Mouse (Mus musculus) MEL (cell line): ENCODE results near the gene Shcbp1. TPM values are rescaled to one million over a fixed set of nuclear protein-coding genes. Genes with fewer than 3 reads are reported as not detected.
"Not testable (repeated sequence)": the region's sequence is repeated elsewhere in the genome, so short reads cannot be mapped to it uniquely, and the experiment has no call there.

Source experiments
- DNase-seq: peaks from one replicate; pipeline ENCODE4 v3.0.0; 2011; ENCODE audit warnings: low read depth, low spot score
- H3K27ac ChIP-seq: 2 replicates; pipeline ENCODE4 v1.5.1; 2012; ENCODE audit warnings: low read depth, mild to moderate bottlenecking, control low read depth, low read length, moderate library complexity; ENCODE audit not compliant: control insufficient read depth
- H3K27me3 ChIP-seq, 2 experiments: fragments of 150-350 bp in 1 of 2; sonication (generic) in 1 of 2; 2 replicates each; pipeline ENCODE4 v1.6.1; 2012; ENCODE audit warnings: low read length in 2 of 2, mild to moderate bottlenecking in 2 of 2, improper control_type of control experiment in 1 of 2, moderate library complexity in 1 of 2; ENCODE audit not compliant: insufficient read depth in 2 of 2, control insufficient read depth in 1 of 2
- H3K36me3 ChIP-seq, 2 experiments: 2 replicates each; pipeline ENCODE4 v1.6.1; 2012 to 2014; ENCODE audit warnings: low read length in 2 of 2, improper control_type of control experiment in 1 of 2, inconsistent platforms in 1 of 2, mild to moderate bottlenecking in 1 of 2; ENCODE audit not compliant: insufficient read depth in 2 of 2, control insufficient read depth in 1 of 2
- H3K4me1 ChIP-seq, 2 experiments: fragments of 150-350 bp in 1 of 2; sonication (generic) in 1 of 2; 2 replicates each; pipeline ENCODE4 v1.6.1; 2012; ENCODE audit warnings: low read length in 2 of 2, improper control_type of control experiment in 1 of 2, mild to moderate bottlenecking in 1 of 2; ENCODE audit not compliant: insufficient read depth in 2 of 2, control insufficient read depth in 1 of 2
- H3K4me3 ChIP-seq, 2 experiments: fragments of 150-350 bp in 1 of 2; sonication (generic) in 1 of 2; 2 replicates each; pipeline ENCODE4 v1.5.1; 2012; ENCODE audit warnings: low read depth in 2 of 2, low read length in 2 of 2, mild to moderate bottlenecking in 2 of 2, moderate library complexity in 2 of 2, control low read depth in 1 of 2, improper control_type of control experiment in 1 of 2; ENCODE audit not compliant: control insufficient read depth in 1 of 2, insufficient read depth in 1 of 2
- H3K79me2 ChIP-seq: 2 replicates; pipeline ENCODE4 v1.6.1; 2012; ENCODE audit warnings: mild to moderate bottlenecking, low read length, moderate library complexity; ENCODE audit not compliant: control insufficient read depth, poor library complexity, insufficient read depth
- H3K9ac ChIP-seq: 2 replicates; pipeline ENCODE4 v1.6.1; 2012; ENCODE audit warnings: low read depth, mild to moderate bottlenecking, control low read depth, low read length, moderate library complexity; ENCODE audit not compliant: control insufficient read depth, poor library complexity, severe bottlenecking
- H3K9me3 ChIP-seq: fragments of 150-350 bp; sonication (generic); replicated peaks from 2 replicates; pipeline ENCODE4 v1.6.1; 2012; ENCODE audit warnings: mild to moderate bottlenecking, low read length, improper control_type of control experiment, moderate library complexity; ENCODE audit not compliant: insufficient read depth
- CHD2 ChIP-seq: IDR thresholded peaks from 2 replicates; pipeline ENCODE4 v1.6.1; 2011; ENCODE audit warnings: low read length, improper control_type of control experiment
- ELF1 ChIP-seq: IDR thresholded peaks from 2 replicates; pipeline ENCODE4 v1.6.1; 2014; ENCODE audit warnings: low read depth, mild to moderate bottlenecking, inconsistent platforms, low read length, improper control_type of control experiment, moderate library complexity
- EP300 ChIP-seq, 2 experiments: IDR thresholded peaks; 2 replicates each; pipeline ENCODE4 v1.6.1; 2011; ENCODE audit warnings: improper control_type of control experiment in 2 of 2, low read length in 2 of 2, low read depth in 1 of 2, mild to moderate bottlenecking in 1 of 2
- KAT2A ChIP-seq: conservative IDR thresholded peaks from 2 replicates; pipeline ENCODE4 v1.6.1; 2012; ENCODE audit warnings: low read depth, low read length, improper control_type of control experiment, inconsistent platforms
- MEF2A ChIP-seq: IDR thresholded peaks from 2 replicates; pipeline ENCODE4 v1.6.1; 2014; ENCODE audit warnings: low read depth, mild to moderate bottlenecking, inconsistent platforms, low read length, improper control_type of control experiment; ENCODE audit not compliant: poor library complexity, insufficient replicate concordance, severe bottlenecking; ENCODE audit errors: extremely low read depth
- MYB ChIP-seq: IDR thresholded peaks from 2 replicates; pipeline ENCODE4 v1.6.1; 2011; ENCODE audit warnings: mild to moderate bottlenecking, low read depth, low read length, improper control_type of control experiment
- USF1 ChIP-seq: IDR thresholded peaks from 2 replicates; pipeline ENCODE4 v1.6.1; 2014; ENCODE audit warnings: low read depth, mild to moderate bottlenecking, inconsistent platforms, low read length, improper control_type of control experiment, moderate library complexity
- polyA plus RNA-seq, 2 experiments: library from polyadenylated mRNA; stranded (reverse) in 1 of 2; unstranded in 1 of 2; fragments of >175 nt in 1 of 2; fragments of >200 nt in 1 of 2; gene quantifications; 2 replicates each; pipeline versions ENCODE4 v1.2.1 to v1.2.4; 2012; ENCODE audit warnings: low replicate concordance in 2 of 2, low read depth in 1 of 2; ENCODE audit not compliant: insufficient read length in 2 of 2, insufficient read depth in 1 of 2, missing spikeins in 1 of 2
- total RNA-seq: library from RNA; depleted of rRNA; stranded (reverse); fragments of 300-350 nt; gene quantifications from 2 replicates; pipeline ENCODE4 v1.2.3, GENCODE M21; 2012; rRNA removed

Gene Shcbp1
- total and polyA plus RNA-seq, 3 experiments = 19.2 to 55.9 (median 19.7) TPM

- Histone ChIP-seq H3K27me3 (no peaks in the 10 kb centered on the region), H3K9me3 (no peaks in the 10 kb centered on the region), H3K36me3 (no peaks in the 10 kb centered on the region), H3K4me1 (no peaks in the 10 kb centered on the region), H3K9ac (no peak overlapping the region), H3K4me3 (no peak overlapping the region), H3K79me2 (no peaks in the 10 kb centered on the region), H3K27ac (no peak overlapping the region)
- TF ChIP-seq EP300 (IDR thresholded peaks at IDR 0.05; ENCODE audit: low read depth in 1 of 2, low read length in 2 of 2) (no peak), ELF1 (no peak), USF1 (no peak), MEF2A (no peak)
- no peak for DNase-seq
Measured at GRCm38 (mm10) chr8:4715546-4715945, 63.8 kb downstream of the Shcbp1 start.

- H3K4me1 ChIP-seq, H3K4me3 ChIP-seq, H3K27me3 ChIP-seq, H3K9me3 ChIP-seq, DNase-seq, H3K9ac ChIP-seq, H3K27ac ChIP-seq, H3K36me3 ChIP-seq, H3K79me2 ChIP-seq: not testable (repeated sequence)
Measured at GRCm38 (mm10) chr8:4708346-4708745, 71.0 kb downstream of the Shcbp1 start.

- H3K79me2 ChIP-seq, H3K27me3 ChIP-seq, H3K27ac ChIP-seq, DNase-seq, H3K36me3 ChIP-seq, H3K4me1 ChIP-seq, H3K9me3 ChIP-seq, H3K4me3 ChIP-seq, H3K9ac ChIP-seq: not testable (repeated sequence)
Measured at GRCm38 (mm10) chr8:4707916-4708315, 71.5 kb downstream of the Shcbp1 start.

GRCm38 (mm10) chr8:4691634-4692033 lies 87.7 kb downstream of the Shcbp1 start:
- no peaks in the 10 kb centered on the region for H3K9me3 ChIP-seq
- no peak overlapping the region for H3K27ac ChIP-seq
- no peaks in the 10 kb centered on the region for H3K27me3 ChIP-seq
- no peak overlapping the region for H3K4me3 ChIP-seq
- no peak overlapping the region for H3K9ac ChIP-seq
- H3K4me1 ChIP-seq = no peaks in the 10 kb centered on the region
- H3K36me3 ChIP-seq = no peaks in the 10 kb centered on the region
- peak; percentile 53 for DNase-seq
- no peaks in the 10 kb centered on the region for H3K79me2 ChIP-seq
- TF ChIP-seq USF1 (no peak), KAT2A (no peak), MYB (no peak), CHD2 (peak; percentile 12; the same call in 1 of the 2 replicates)

Other genes with a start within 250 kb of the Shcbp1 start
- gene Zfp958, start 166.4 kb downstream of the Shcbp1 start, total RNA-seq = 9.0 and 10.7 TPM in 2 replicates
- gene Zfp958, start 166.4 kb downstream of the Shcbp1 start, polyA plus RNA-seq = 100 to 1,000 TPM in 1 of 2 experiments, 1 to 10 TPM in 1; 5.6 to 206 TPM